Mouse (Mus musculus) bone marrow macrophage, adult 2 months (primary cell): Measurements from ENCODE around the gene Cers6.

Source experiments
- CTCF ChIP-seq: IDR thresholded peaks from 2 replicates; pipeline ENCODE4 v1.5.1; 2012; ENCODE audit warnings: low read depth, mild to moderate bottlenecking, low read length, moderate library complexity
- POLR2A ChIP-seq: IDR thresholded peaks from 2 replicates; pipeline ENCODE4 v1.6.1; 2012; ENCODE audit warnings: mild to moderate bottlenecking, low read depth, low read length, borderline replicate concordance

DNA sequence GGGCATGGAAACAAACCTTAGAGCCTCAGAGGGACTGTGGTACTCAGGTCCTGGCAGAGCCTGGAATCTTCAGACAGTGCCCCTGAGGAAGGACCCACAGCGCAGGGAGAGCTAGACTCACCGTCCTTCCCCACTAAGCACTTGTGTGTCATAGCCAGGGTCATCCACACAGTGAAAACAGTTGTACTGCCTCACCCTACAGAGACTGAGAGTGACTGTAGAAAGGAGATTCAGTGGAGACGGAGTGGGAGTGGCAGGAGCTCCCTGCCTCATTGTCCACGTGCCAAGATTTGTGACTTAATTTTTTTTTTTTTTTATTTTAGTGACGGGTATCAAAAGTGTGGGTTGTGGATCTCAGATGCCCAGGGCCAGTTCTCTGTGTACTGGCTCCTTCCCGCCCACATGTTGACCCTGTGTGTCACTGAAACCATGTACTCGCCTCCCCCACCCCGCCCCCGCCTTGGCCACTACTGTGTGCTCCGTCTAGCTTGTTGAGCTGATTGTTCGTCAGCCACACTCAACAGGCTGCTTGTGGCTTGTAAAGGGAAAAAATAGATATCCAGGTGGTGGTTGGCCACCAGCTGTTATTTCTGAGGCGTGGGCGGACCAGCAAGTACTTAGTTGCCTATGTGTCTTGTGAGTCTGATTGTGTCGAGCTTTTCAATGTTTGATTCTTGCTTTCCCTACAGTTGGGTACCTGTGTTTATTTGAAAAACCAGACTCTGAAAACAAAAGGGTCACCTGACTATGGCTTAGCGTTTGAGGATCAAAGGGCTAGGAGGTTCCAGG is 12.6 kb downstream of the Cers6 start:
- no peak for TF ChIP-seq POLR2A
- TF ChIP-seq CTCF = no peak
